Mouse (Mus musculus): Measurements from ENCODE around the gene Enpp5.

DNA sequence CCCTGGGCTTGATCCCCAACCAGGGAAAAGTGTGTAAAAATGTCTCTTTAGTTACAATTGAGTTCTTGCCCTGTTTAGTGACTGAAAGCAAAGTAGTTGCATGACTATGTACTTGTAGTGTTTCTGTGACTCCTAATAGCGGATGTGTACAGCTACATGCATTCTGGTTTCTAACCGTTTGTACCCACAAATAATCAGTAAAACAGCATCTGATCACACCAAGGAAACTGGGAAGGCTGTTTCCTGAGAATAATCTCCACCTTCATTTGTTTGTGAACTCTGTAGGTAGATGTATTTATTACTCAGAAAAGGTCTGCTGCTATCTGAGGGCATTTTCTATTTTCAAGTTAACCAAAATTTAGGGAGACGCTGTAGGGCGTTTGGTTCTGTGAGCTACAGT, 4.5 kb downstream of the Enpp5 start:
- TF ChIP-seq CTCF (IDR thresholded peaks at IDR 0.05 in 2 of 3, conservative IDR thresholded peaks at IDR 0.05 in 1 of 3; ENCODE audit: control insufficient read depth in 1 of 3, insufficient read depth in 1 of 3, low read depth in 2 of 3, low read length in 3 of 3, poor library complexity in 1 of 3, severe bottlenecking in 1 of 3) (no peak), MYB (IDR thresholded peaks at IDR 0.05; ENCODE audit: low read depth, low read length) (peak; percentile 63; the same call in 1 of the 2 replicates), POLR2A (IDR thresholded peaks at IDR 0.05; ENCODE audit: control insufficient read depth in 1 of 2, insufficient read depth in 1 of 2, low read depth in 1 of 2, low read length in 2 of 2, poor library complexity in 1 of 2) (no peak), RAD21 (IDR thresholded peaks at IDR 0.05; ENCODE audit: low read depth, low read length) (no peak), ZNF384 (IDR thresholded peaks at IDR 0.05; ENCODE audit: low read depth, low read length) (no peak), MAZ (IDR thresholded peaks at IDR 0.05; ENCODE audit: low read depth, low read length) (no peak), NRF1 (IDR thresholded peaks at IDR 0.05; ENCODE audit: insufficient read depth, low read depth, low read length, poor library complexity, severe bottlenecking) (no peak)

Measured in MEL (cell line).